Mouse (Mus musculus): ENCODE data around the gene Styxl1. TPM values are rescaled to one million over a fixed set of nuclear protein-coding genes. Genes with fewer than 3 reads are reported as not detected.

Styxl1 gene
- polyA plus RNA-seq, 1 experiment, result 0.07 TPM

DNA sequence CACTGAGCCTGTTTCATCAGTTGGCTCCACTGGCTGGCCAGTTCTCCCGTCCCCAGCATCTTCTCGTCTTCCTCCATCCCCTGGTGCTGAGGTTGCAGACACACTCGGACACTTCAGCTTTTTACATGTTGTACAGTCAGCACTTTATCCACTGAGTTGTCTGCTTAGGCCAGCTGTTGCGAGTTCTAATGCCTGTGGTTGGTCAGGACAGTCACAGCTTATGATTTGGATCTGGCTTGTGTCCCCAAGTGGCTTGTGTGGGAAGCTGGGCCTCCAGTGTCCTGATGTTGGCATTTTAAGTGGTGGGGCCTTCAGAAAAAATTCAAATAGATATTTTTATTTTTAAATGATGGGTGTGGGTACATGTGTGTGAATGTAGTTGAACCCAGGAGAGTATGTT is 72.8 kb downstream of the Styxl1 start:
- TF ChIP-seq MYOG (IDR thresholded peaks at IDR 0.05; ENCODE audit: control insufficient read depth in 1 of 3, insufficient read depth in 1 of 3, insufficient read length in 2 of 3, low read depth in 2 of 3) (peak in 2 of 3 experiments; percentile 32 to 51), TCF3 (IDR thresholded peaks at IDR 0.05; ENCODE audit: insufficient read length, low read depth) (no peak), MYOD1 (IDR thresholded peaks at IDR 0.05; ENCODE audit: control insufficient read depth in 1 of 3, insufficient read length in 2 of 3, low read depth in 2 of 3) (peak in 1 of 3 experiments; percentile 71), USF1 (IDR thresholded peaks at IDR 0.05; ENCODE audit: low read depth) (no peak)
- H3ac ChIP-seq (ENCODE audit: control insufficient read depth, insufficient read length), result no peak overlapping the region
- no peaks in the 10 kb centered on the region for H3K36me3 ChIP-seq (ENCODE audit: control insufficient read depth, insufficient read depth)
- H3K27me3 ChIP-seq (ENCODE audit: control insufficient read depth, insufficient read depth, insufficient read length), result no peaks in the 10 kb centered on the region
- H3K79me2 ChIP-seq (ENCODE audit: control insufficient read depth, insufficient read depth), result peaks cover 48% of the 10 kb centered on the region
- no peak overlapping the region for H3K4me2 ChIP-seq (ENCODE audit: low read depth)
- H3K4me3 ChIP-seq, result no peak overlapping the region

DNA sequence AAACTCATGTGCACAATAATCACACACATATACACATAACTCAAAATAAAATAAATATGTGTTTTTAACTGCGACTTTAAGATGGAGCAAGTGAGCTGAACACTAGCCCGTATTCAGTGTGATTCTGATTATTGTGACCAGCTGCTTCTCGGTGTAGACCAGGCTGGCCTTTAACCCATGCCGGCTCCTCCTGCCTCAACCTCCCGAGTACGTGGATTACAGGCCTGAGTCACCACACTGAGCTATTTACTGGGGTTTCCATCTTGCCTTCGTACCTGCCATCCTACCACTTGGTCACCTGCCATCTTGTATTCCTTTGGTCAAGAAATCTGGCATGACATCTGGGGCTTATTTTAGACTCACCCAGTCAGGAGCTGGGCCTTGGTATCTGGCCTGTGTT is 74.8 kb downstream of the Styxl1 start:
- Histone ChIP-seq H3K4me3 (no peak overlapping the region), H3ac (ENCODE audit: control insufficient read depth, insufficient read length) (no peak overlapping the region), H3K4me2 (ENCODE audit: low read depth) (peak overlapping the region; percentile 55), H3K27me3 (ENCODE audit: control insufficient read depth, insufficient read depth, insufficient read length) (no peaks in the 10 kb centered on the region), H3K79me2 (ENCODE audit: control insufficient read depth, insufficient read depth) (peaks cover 33% of the 10 kb centered on the region), H3K36me3 (ENCODE audit: control insufficient read depth, insufficient read depth) (no peaks in the 10 kb centered on the region)
- no peak for TF ChIP-seq USF1 (IDR thresholded peaks at IDR 0.05; ENCODE audit: low read depth)
- no peak for TF ChIP-seq REST (IDR thresholded peaks at IDR 0.05; ENCODE audit: insufficient read depth, insufficient read length)
- TF ChIP-seq MAX (IDR thresholded peaks at IDR 0.05; ENCODE audit: low read depth), result no peak
- TF ChIP-seq MYOG (IDR thresholded peaks at IDR 0.05; ENCODE audit: control insufficient read depth in 1 of 3, insufficient read depth in 1 of 3, insufficient read length in 2 of 3, low read depth in 2 of 3), result no peak
- no peak for TF ChIP-seq TCF3 (IDR thresholded peaks at IDR 0.05; ENCODE audit: insufficient read length, low read depth)
- TF ChIP-seq SRF (IDR thresholded peaks at IDR 0.05; ENCODE audit: control insufficient read depth, insufficient read length, low read depth), result no peak
- TF ChIP-seq CEBPB (IDR thresholded peaks at IDR 0.05; ENCODE audit: insufficient read depth, poor library complexity, severe bottlenecking), result no peak
- no peak for TF ChIP-seq E2F4 (IDR thresholded peaks at IDR 0.05; ENCODE audit: insufficient read depth)

DNA sequence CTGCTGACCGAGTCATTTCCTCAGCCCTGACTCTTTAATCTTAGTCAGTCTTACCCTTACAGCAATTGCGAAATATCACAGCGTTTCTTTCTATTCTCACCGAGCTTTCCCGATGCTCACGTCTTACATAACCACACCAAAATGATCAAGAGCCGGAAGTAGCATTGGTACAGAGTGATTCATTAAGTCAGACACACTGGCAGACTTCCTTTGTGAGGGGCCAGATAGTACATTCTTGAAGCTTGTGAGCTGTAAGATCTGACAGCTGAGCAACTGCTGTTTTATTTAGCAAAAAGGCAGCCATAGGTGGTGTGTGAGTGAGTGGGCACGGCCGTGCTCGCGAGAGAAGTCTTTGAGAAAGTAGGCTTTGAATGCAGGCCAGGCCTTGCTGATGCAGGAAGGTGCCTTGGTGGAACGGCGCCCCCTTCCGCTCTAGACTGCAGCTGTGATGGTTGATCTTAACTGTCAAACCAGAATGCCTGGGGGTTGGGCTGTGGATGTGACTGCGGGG is 75.4 kb downstream of the Styxl1 start:
- no peaks in the 10 kb centered on the region for H3K27me3 ChIP-seq (ENCODE audit: control insufficient read depth, insufficient read depth, insufficient read length)
- H3K36me3 ChIP-seq (ENCODE audit: control insufficient read depth, insufficient read depth), result no peaks in the 10 kb centered on the region
- H3K79me2 ChIP-seq (ENCODE audit: control insufficient read depth, insufficient read depth), result peaks cover 27% of the 10 kb centered on the region
- no peak for TF ChIP-seq MAX (IDR thresholded peaks at IDR 0.05; ENCODE audit: low read depth)
- no peak for TF ChIP-seq TCF12 (IDR thresholded peaks at IDR 0.05; ENCODE audit: insufficient read depth, poor library complexity, severe bottlenecking)
- TF ChIP-seq TCF3 (IDR thresholded peaks at IDR 0.05; ENCODE audit: insufficient read length, low read depth), result peak; percentile 27
- peak in 1 of 3 experiments; percentile 59 for TF ChIP-seq MYOG (IDR thresholded peaks at IDR 0.05; ENCODE audit: control insufficient read depth in 1 of 3, insufficient read depth in 1 of 3, insufficient read length in 2 of 3, low read depth in 2 of 3)
- TF ChIP-seq CEBPB (IDR thresholded peaks at IDR 0.05; ENCODE audit: insufficient read depth, poor library complexity, severe bottlenecking), result peak; percentile 97
- TF ChIP-seq MYOD1 (IDR thresholded peaks at IDR 0.05; ENCODE audit: control insufficient read depth in 1 of 3, insufficient read length in 2 of 3, low read depth in 2 of 3), result peak; percentile 74 to 96 (median 93)
- H3K4me3 ChIP-seq, result no peak overlapping the region
- H3K4me2 ChIP-seq (ENCODE audit: low read depth), result peak overlapping the region; percentile 55
- no peak overlapping the region for H3ac ChIP-seq (ENCODE audit: control insufficient read depth, insufficient read length)

DNA sequence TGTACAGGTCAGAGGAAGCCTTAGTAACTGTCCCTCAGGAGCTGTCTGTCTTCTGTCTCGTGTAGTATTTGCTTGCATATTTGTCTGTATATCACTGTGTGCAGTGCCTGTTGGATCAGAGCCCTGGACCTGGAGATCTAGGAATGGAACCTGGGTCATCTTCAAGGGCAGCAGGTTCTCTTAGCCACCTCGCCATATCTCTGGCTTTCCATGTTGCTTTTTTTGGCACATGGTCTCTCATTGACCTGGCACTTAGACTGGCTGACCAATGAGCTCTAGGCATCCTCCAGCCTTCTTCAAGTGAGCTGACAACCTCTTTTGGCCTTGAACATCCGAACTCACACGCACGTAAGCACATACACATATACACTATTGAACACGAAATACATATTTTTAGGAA is 76.0 kb downstream of the Styxl1 start:
- H3K4me3 ChIP-seq, result no peak overlapping the region
- peaks cover 32% of the 10 kb centered on the region for H3K79me2 ChIP-seq (ENCODE audit: control insufficient read depth, insufficient read depth)
- TF ChIP-seq CEBPB (IDR thresholded peaks at IDR 0.05; ENCODE audit: insufficient read depth, poor library complexity, severe bottlenecking) (no peak), POLR2AphosphoS2 (IDR thresholded peaks at IDR 0.05; ENCODE audit: insufficient read length, low read depth) (no peak), USF1 (IDR thresholded peaks at IDR 0.05; ENCODE audit: low read depth) (no peak), MAX (IDR thresholded peaks at IDR 0.05; ENCODE audit: low read depth) (no peak), MYOG (IDR thresholded peaks at IDR 0.05; ENCODE audit: control insufficient read depth in 1 of 3, insufficient read depth in 1 of 3, insufficient read length in 2 of 3, low read depth in 2 of 3) (no peak), POLR2A (IDR thresholded peaks at IDR 0.05; ENCODE audit: insufficient read length, low read depth) (no peak), TCF3 (IDR thresholded peaks at IDR 0.05; ENCODE audit: insufficient read length, low read depth) (no peak), E2F4 (IDR thresholded peaks at IDR 0.05; ENCODE audit: insufficient read depth) (no peak), SRF (IDR thresholded peaks at IDR 0.05; ENCODE audit: control insufficient read depth, insufficient read length, low read depth) (no peak), REST (IDR thresholded peaks at IDR 0.05; ENCODE audit: insufficient read depth, insufficient read length) (no peak), TCF12 (IDR thresholded peaks at IDR 0.05; ENCODE audit: insufficient read depth, poor library complexity, severe bottlenecking) (no peak), MYOD1 (IDR thresholded peaks at IDR 0.05; ENCODE audit: control insufficient read depth in 1 of 3, insufficient read length in 2 of 3, low read depth in 2 of 3) (no peak)
- H3K4me2 ChIP-seq (ENCODE audit: low read depth), result peak overlapping the region; percentile 55
- no peaks in the 10 kb centered on the region for H3K27me3 ChIP-seq (ENCODE audit: control insufficient read depth, insufficient read depth, insufficient read length)
- H3ac ChIP-seq (ENCODE audit: control insufficient read depth, insufficient read length), result no peak overlapping the region
- no peaks in the 10 kb centered on the region for H3K36me3 ChIP-seq (ENCODE audit: control insufficient read depth, insufficient read depth)

DNA sequence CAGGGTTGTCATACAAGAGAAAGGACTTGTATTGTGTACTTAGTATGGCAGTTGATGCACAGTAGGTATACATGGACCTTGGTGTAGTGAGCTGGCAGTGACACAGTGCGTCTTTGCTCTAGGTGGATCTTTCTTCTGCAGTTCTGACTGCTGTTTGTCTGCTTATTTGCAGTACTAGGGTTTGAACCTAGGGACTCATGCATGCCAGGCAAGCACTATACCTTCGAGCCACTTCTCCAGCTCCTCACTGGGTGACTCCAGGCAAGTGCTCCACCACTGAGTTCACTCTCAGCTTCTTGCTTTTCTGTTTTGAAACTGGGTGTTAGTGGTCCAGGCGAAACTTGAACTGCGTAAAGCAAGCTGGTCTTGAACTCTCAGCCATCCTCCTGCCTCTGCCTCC is 76.6 kb downstream of the Styxl1 start:
- Histone ChIP-seq H3ac (ENCODE audit: control insufficient read depth, insufficient read length) (no peak overlapping the region), H3K27me3 (ENCODE audit: control insufficient read depth, insufficient read depth, insufficient read length) (no peaks in the 10 kb centered on the region), H3K79me2 (ENCODE audit: control insufficient read depth, insufficient read depth) (peaks cover 37% of the 10 kb centered on the region), H3K4me2 (ENCODE audit: low read depth) (peak overlapping the region; percentile 55), H3K4me3 (no peak overlapping the region), H3K36me3 (ENCODE audit: control insufficient read depth, insufficient read depth) (no peaks in the 10 kb centered on the region)
- TF ChIP-seq TCF3 (IDR thresholded peaks at IDR 0.05; ENCODE audit: insufficient read length, low read depth), result no peak
- TF ChIP-seq REST (IDR thresholded peaks at IDR 0.05; ENCODE audit: insufficient read depth, insufficient read length), result no peak
- no peak for TF ChIP-seq SRF (IDR thresholded peaks at IDR 0.05; ENCODE audit: control insufficient read depth, insufficient read length, low read depth)

Measured in myocyte (in vitro differentiated cells).